Mouse (Mus musculus): ENCODE data around the gene Cep78. TPM values are rescaled to one million over a fixed set of nuclear protein-coding genes. Genes with fewer than 3 reads are reported as not detected.
A peak's percentile ranks its signal among the peaks of the same experiment; 100 is the strongest.

Cep78 gene
- polyA plus RNA-seq, 1 experiment from 2014 or later, result 54.8 TPM

- WGBS, result 79% methylated on average over 10 of the region's 10 CpGs
- no peaks in the 10 kb centered on the region for H3K9me3 ChIP-seq (ENCODE audit: control insufficient read depth, low read length)
- DNase-seq (ENCODE audit: low spot score), result no peak
Measured at GRCm38 (mm10) chr19:16015191-16015968, 30.6 kb upstream of the Cep78 start.

GRCm38 (mm10) chr19:16009746-16010337, 25.1 kb upstream of the Cep78 start:
- no peak overlapping the region for H3K27ac ChIP-seq (ENCODE audit: low read depth, low read length)
- H3K4me2 ChIP-seq (ENCODE audit: low read depth), result no peak overlapping the region
- WGBS, result 69% methylated on average over 6 of the region's 6 CpGs
- peak; percentile 87 for ATAC-seq (ENCODE audit: insufficient read depth, low FRiP score, low TSS enrichment)
- no peaks in the 10 kb centered on the region for H3K9me3 ChIP-seq (ENCODE audit: control insufficient read depth, low read length)
- no peak for DNase-seq (ENCODE audit: low spot score)
- no peaks in the 10 kb centered on the region for H3K4me1 ChIP-seq (ENCODE audit: control insufficient read depth, insufficient read depth, low read length)
- H3K4me3 ChIP-seq (ENCODE audit: low read depth, low read length), result no peak overlapping the region
- H3K36me3 ChIP-seq (ENCODE audit: control insufficient read depth, insufficient read depth, low read length), result no peaks in the 10 kb centered on the region
- no peaks in the 10 kb centered on the region for H3K27me3 ChIP-seq (ENCODE audit: control insufficient read depth, insufficient read depth, low read length)
- H3K9ac ChIP-seq (ENCODE audit: low read length), result no peak overlapping the region

More at GRCm38 (mm10) chr19:16015191-16015968, 30.6 kb upstream of the Cep78 start:
- Histone ChIP-seq H3K4me1 (ENCODE audit: control insufficient read depth, insufficient read depth, low read length) (no peaks in the 10 kb centered on the region), H3K27me3 (ENCODE audit: control insufficient read depth, insufficient read depth, low read length) (no peaks in the 10 kb centered on the region), H3K9ac (ENCODE audit: low read length) (no peak overlapping the region), H3K36me3 (ENCODE audit: control insufficient read depth, insufficient read depth, low read length) (no peaks in the 10 kb centered on the region), H3K4me2 (ENCODE audit: low read depth) (no peak overlapping the region), H3K4me3 (ENCODE audit: low read depth, low read length) (no peak overlapping the region), H3K27ac (ENCODE audit: low read depth, low read length) (no peak overlapping the region)
- no peak for ATAC-seq (ENCODE audit: insufficient read depth, low FRiP score, low TSS enrichment)

- no peak for DNase-seq (ENCODE audit: low spot score)
- WGBS, result 92% methylated on average over 4 of the region's 4 CpGs
- Histone ChIP-seq H3K27me3 (ENCODE audit: control insufficient read depth, insufficient read depth, low read length) (no peaks in the 10 kb centered on the region), H3K36me3 (ENCODE audit: control insufficient read depth, insufficient read depth, low read length) (no peaks in the 10 kb centered on the region), H3K27ac (ENCODE audit: low read depth, low read length) (no peak overlapping the region), H3K9me3 (ENCODE audit: control insufficient read depth, low read length) (no peaks in the 10 kb centered on the region), H3K4me2 (ENCODE audit: low read depth) (no peak overlapping the region), H3K4me1 (ENCODE audit: control insufficient read depth, insufficient read depth, low read length) (no peaks in the 10 kb centered on the region), H3K4me3 (ENCODE audit: low read depth, low read length) (no peak overlapping the region), H3K9ac (ENCODE audit: low read length) (no peak overlapping the region)
- ATAC-seq (ENCODE audit: insufficient read depth, low FRiP score, low TSS enrichment), result no peak
Measured at GRCm38 (mm10) chr19:16009111-16009510, 24.3 kb upstream of the Cep78 start.

GRCm38 (mm10) chr19:16007131-16007530, 22.3 kb upstream of the Cep78 start:
- no peak overlapping the region for H3K9ac ChIP-seq (ENCODE audit: low read length)
- H3K27me3 ChIP-seq (ENCODE audit: control insufficient read depth, insufficient read depth, low read length), result no peaks in the 10 kb centered on the region
- WGBS, result 90% methylated on average over 8 of the region's 8 CpGs
- ATAC-seq (ENCODE audit: insufficient read depth, low FRiP score, low TSS enrichment), result no peak
- H3K27ac ChIP-seq (ENCODE audit: low read depth, low read length), result no peak overlapping the region
- H3K4me3 ChIP-seq (ENCODE audit: low read depth, low read length), result no peak overlapping the region
- no peak for DNase-seq (ENCODE audit: low spot score)
- no peaks in the 10 kb centered on the region for H3K9me3 ChIP-seq (ENCODE audit: control insufficient read depth, low read length)
- no peaks in the 10 kb centered on the region for H3K36me3 ChIP-seq (ENCODE audit: control insufficient read depth, insufficient read depth, low read length)
- no peaks in the 10 kb centered on the region for H3K4me1 ChIP-seq (ENCODE audit: control insufficient read depth, insufficient read depth, low read length)
- H3K4me2 ChIP-seq (ENCODE audit: low read depth), result no peak overlapping the region

- ATAC-seq (ENCODE audit: insufficient read depth, low FRiP score, low TSS enrichment), result no peak
- H3K4me2 ChIP-seq (ENCODE audit: low read depth), result no peak overlapping the region
- no peak overlapping the region for H3K27ac ChIP-seq (ENCODE audit: low read depth, low read length)
- H3K36me3 ChIP-seq (ENCODE audit: control insufficient read depth, insufficient read depth, low read length), result no peaks in the 10 kb centered on the region
- H3K4me3 ChIP-seq (ENCODE audit: low read depth, low read length), result no peak overlapping the region
- H3K27me3 ChIP-seq (ENCODE audit: control insufficient read depth, insufficient read depth, low read length), result no peaks in the 10 kb centered on the region
- DNase-seq (ENCODE audit: low spot score), result peak; percentile 43
- H3K9ac ChIP-seq (ENCODE audit: low read length), result no peak overlapping the region
- H3K9me3 ChIP-seq (ENCODE audit: control insufficient read depth, low read length), result no peaks in the 10 kb centered on the region
- H3K4me1 ChIP-seq (ENCODE audit: control insufficient read depth, insufficient read depth, low read length), result no peaks in the 10 kb centered on the region
- WGBS, result 7% methylated on average over 3 of the region's 3 CpGs
Measured at GRCm38 (mm10) chr19:15998157-15998556, 13.4 kb upstream of the Cep78 start.

- peak; percentile 67; the same call in 1 of the 2 replicates for ATAC-seq (ENCODE audit: insufficient read depth, low FRiP score, low TSS enrichment)
- Histone ChIP-seq H3K9ac (ENCODE audit: low read length) (peak overlapping the region; percentile 6; the same call in 1 of the 2 replicates), H3K27ac (ENCODE audit: low read depth, low read length) (no peak overlapping the region), H3K4me3 (ENCODE audit: low read depth, low read length) (no peak overlapping the region), H3K4me2 (ENCODE audit: low read depth) (no peak overlapping the region), H3K4me1 (ENCODE audit: control insufficient read depth, insufficient read depth, low read length) (no peaks in the 10 kb centered on the region), H3K27me3 (ENCODE audit: control insufficient read depth, insufficient read depth, low read length) (no peaks in the 10 kb centered on the region), H3K9me3 (ENCODE audit: control insufficient read depth, low read length) (no peaks in the 10 kb centered on the region), H3K36me3 (ENCODE audit: control insufficient read depth, insufficient read depth, low read length) (no peaks in the 10 kb centered on the region)
- WGBS, result 59% methylated on average over 12 of the region's 12 CpGs
- peak; percentile 21 for DNase-seq (ENCODE audit: low spot score)
Measured at GRCm38 (mm10) chr19:15996901-15997564, 12.2 kb upstream of the Cep78 start.

GRCm38 (mm10) chr19:15990102-15990501, 5.3 kb upstream of the Cep78 start:
- 85% methylated on average over 1 of the region's 1 CpGs for WGBS
- no peaks in the 10 kb centered on the region for H3K36me3 ChIP-seq (ENCODE audit: control insufficient read depth, insufficient read depth, low read length)

GRCm38 (mm10) chr19:15985172-15985713, 454 bp upstream of the Cep78 start:
- 30% methylated on average over 10 of the region's 10 CpGs for WGBS
- Histone ChIP-seq H3K27ac (ENCODE audit: low read depth, low read length) (no peak overlapping the region), H3K4me2 (ENCODE audit: low read depth) (peak overlapping the region; percentile 65), H3K4me1 (ENCODE audit: control insufficient read depth, insufficient read depth, low read length) (peaks cover 5% of the 10 kb centered on the region; the same call in 1 of the 2 replicates), H3K27me3 (ENCODE audit: control insufficient read depth, insufficient read depth, low read length) (no peaks in the 10 kb centered on the region), H3K36me3 (ENCODE audit: control insufficient read depth, insufficient read depth, low read length) (no peaks in the 10 kb centered on the region), H3K9me3 (ENCODE audit: control insufficient read depth, low read length) (no peaks in the 10 kb centered on the region), H3K9ac (ENCODE audit: low read length) (peak overlapping the region; percentile 99; the same call in 1 of the 2 replicates), H3K4me3 (ENCODE audit: low read depth, low read length) (peak overlapping the region; percentile 79)
- no peak for DNase-seq (ENCODE audit: low spot score)
- ATAC-seq (ENCODE audit: insufficient read depth, low FRiP score, low TSS enrichment), result no peak; the same call in 1 of the 2 replicates

More at GRCm38 (mm10) chr19:15990102-15990501, 5.3 kb upstream of the Cep78 start:
- Histone ChIP-seq H3K4me1 (ENCODE audit: control insufficient read depth, insufficient read depth, low read length) (no peaks in the 10 kb centered on the region), H3K4me2 (ENCODE audit: low read depth) (no peak overlapping the region), H3K27me3 (ENCODE audit: control insufficient read depth, insufficient read depth, low read length) (no peaks in the 10 kb centered on the region), H3K27ac (ENCODE audit: low read depth, low read length) (no peak overlapping the region), H3K9me3 (ENCODE audit: control insufficient read depth, low read length) (no peaks in the 10 kb centered on the region), H3K9ac (ENCODE audit: low read length) (no peak overlapping the region), H3K4me3 (ENCODE audit: low read depth, low read length) (no peak overlapping the region)
- no peak for ATAC-seq (ENCODE audit: insufficient read depth, low FRiP score, low TSS enrichment)
- DNase-seq (ENCODE audit: low spot score), result no peak

All from neural tube, embryonic 11.5 days (tissue).